Mouse (Mus musculus) midbrain, postnatal 0 days (tissue): ENCODE results near the gene Adgrl2. TPM values are rescaled to one million over a fixed set of nuclear protein-coding genes. Genes with fewer than 3 reads are reported as not detected.

ENCODE experiments used
- ATAC-seq: fragments of 200-750 bp; cut with Nextera tagmentation; 2 replicates; pipeline ENCODE4 v1.8.0; 2017; ENCODE audit warnings: moderate number of reproducible peaks, mild to moderate bottlenecking, moderate TSS enrichment, moderate library complexity; ENCODE audit not compliant: low FRiP score
- DNase-seq: peaks from one replicate; pipeline ENCODE4 v3.0.0-alpha.2; 2015; ENCODE audit warnings: low spot score
- H3K27ac ChIP-seq: fragments of 300-500 bp; sonication (generic); 2 replicates; pipeline ENCODE4 v1.5.1; 2014; ENCODE audit warnings: low read depth, mild to moderate bottlenecking, low read length, mixed read lengths
- H3K27me3 ChIP-seq: fragments of 300-500 bp; sonication (generic); 2 replicates; pipeline ENCODE4 v1.6.1; 2014; ENCODE audit warnings: low read length, control low read depth, mixed read lengths; ENCODE audit not compliant: insufficient read depth
- H3K36me3 ChIP-seq: fragments of 300-500 bp; sonication (generic); 2 replicates; pipeline ENCODE4 v1.6.1; 2014; ENCODE audit warnings: low read length, control low read depth, mixed read lengths; ENCODE audit not compliant: insufficient read depth
- H3K4me1 ChIP-seq: fragments of 300-500 bp; sonication (generic); 2 replicates; pipeline ENCODE4 v1.6.1; 2014; ENCODE audit warnings: mild to moderate bottlenecking, control low read depth, antibody characterized with exemption, low read length, mixed read lengths; ENCODE audit not compliant: insufficient read depth
- H3K4me2 ChIP-seq: fragments of 300-500 bp; sonication (generic); 2 replicates; pipeline ENCODE4 v1.6.1; 2014; ENCODE audit warnings: low read depth, mild to moderate bottlenecking, low read length, mixed read lengths; ENCODE audit not compliant: poor library complexity, severe bottlenecking
- H3K4me3 ChIP-seq: fragments of 300-500 bp; sonication (generic); 2 replicates; pipeline ENCODE4 v1.5.1; 2014; ENCODE audit warnings: low read depth, mild to moderate bottlenecking, low read length, moderate library complexity
- H3K9ac ChIP-seq: fragments of 300-500 bp; sonication (generic); replicated peaks from 2 replicates; pipeline ENCODE4 v1.6.1; 2014; ENCODE audit warnings: mild to moderate bottlenecking, low read length, moderate library complexity, mixed read lengths; ENCODE audit not compliant: poor library complexity, severe bottlenecking
- H3K9me3 ChIP-seq: fragments of 300-500 bp; sonication (generic); 2 replicates; pipeline ENCODE4 v1.6.1; 2016; ENCODE audit warnings: low read length, control low read depth
- CTCF ChIP-seq: IDR thresholded peaks from 2 replicates; pipeline ENCODE4 v1.5.1; 2016; ENCODE audit warnings: antibody characterized with exemption, mild to moderate bottlenecking
- WGBS: fragments of 180-500 bp; shearing (Covaris S2); extraction: QIAGEN DNeasy Blood & Tissue Kit; methylation state at CpG from one replicate; pipeline ENCODE4 v1.1.7; 2014; 5-methylcytosine and 5-hydroxymethylcytosine counted together
- polyA plus RNA-seq: library from polyadenylated mRNA; unstranded; fragments of >200 nt; fragmentation: Nextera tagmentation; extraction: Ambion mirVana; gene quantifications from 2 replicates; pipeline ENCODE4 v1.2.1, GENCODE M21; 2015
- total RNA-seq: library from RNA; depleted of rRNA; stranded (reverse); fragments of >200 nt; gene quantifications from 2 replicates; pipeline ENCODE4 v1.2.3, GENCODE M21; 2014

The Adgrl2 gene
- total and polyA plus RNA-seq, 2 experiments from 2014 or later = 92.9 to 102 TPM

- no peaks in the 10 kb centered on the region for H3K36me3 ChIP-seq
- TF ChIP-seq CTCF = no peak
- H3K4me2 ChIP-seq = no peak overlapping the region
- no peaks in the 10 kb centered on the region for H3K27me3 ChIP-seq
- H3K4me3 ChIP-seq = no peak overlapping the region
- no peak overlapping the region for H3K9ac ChIP-seq
- ATAC-seq (no peak), DNase-seq (no peak)
- H3K4me1 ChIP-seq = no peaks in the 10 kb centered on the region
- no peaks in the 10 kb centered on the region for H3K9me3 ChIP-seq
- 93% methylated on average over 6 of the region's 6 CpGs for WGBS
- H3K27ac ChIP-seq = no peak overlapping the region
These were observed 220.0 kb downstream of the Adgrl2 start for GRCm38 (mm10) chr3:148770310-148770709.
